Mouse (Mus musculus) WW6 (cell line): ENCODE measurements at regions not wholly inside any gene's neighbourhood (a gene's known extent, or its start where the extent isn't known, plus 50 kb on each side); places are given as distances from the start of the nearest gene placed in this dataset.

Experiments used
- DNase-seq: peaks from one replicate; pipeline ENCODE4 v3.0.0-alpha.2; 2013; ENCODE audit warnings: low read depth, low spot score

DNA sequence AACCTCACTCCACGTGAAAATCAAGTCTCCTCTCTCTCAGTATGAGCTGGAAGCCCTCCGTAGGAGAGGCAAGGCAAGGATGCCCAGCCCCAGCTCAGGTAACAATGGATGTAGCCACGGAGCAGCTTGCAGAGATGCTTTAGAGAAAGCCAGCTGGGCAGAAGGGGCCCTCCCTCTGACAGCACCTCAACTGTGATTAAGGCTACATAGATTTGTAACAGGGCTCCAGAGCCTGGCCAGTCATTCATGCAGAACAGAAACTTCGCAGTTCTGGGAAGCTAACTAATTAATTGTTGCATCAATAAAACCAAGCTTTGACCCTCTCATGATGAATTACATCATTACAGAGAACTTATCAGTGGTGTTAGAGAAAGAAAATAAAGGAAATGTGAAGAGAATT lies 480.8 kb downstream of the Grin2a start:
- DNase-seq, result no peak
